Mouse (Mus musculus) heart, embryonic 12.5 days (tissue): ENCODE results near the gene Memo1. TPM values are rescaled to one million over a fixed set of nuclear protein-coding genes. Genes with fewer than 3 reads are reported as not detected.
"Not testable (repeated sequence)": the region's sequence is repeated elsewhere in the genome, so short reads cannot be mapped to it uniquely, and the experiment has no call there.

Experiments used
- ATAC-seq: fragments of 200-750 bp; cut with Nextera tagmentation; 2 replicates; pipeline ENCODE4 v1.8.0; 2017; ENCODE audit warnings: moderate TSS enrichment, moderate library complexity; ENCODE audit not compliant: insufficient number of reproducible peaks, low FRiP score
- H3K27ac ChIP-seq: fragments of 300-500 bp; sonication (generic); 2 replicates; pipeline ENCODE4 v1.5.1; 2016; ENCODE audit warnings: mild to moderate bottlenecking, moderate library complexity; ENCODE audit not compliant: poor library complexity, severe bottlenecking
- H3K27me3 ChIP-seq: fragments of 300-500 bp; sonication (generic); replicated peaks from 2 replicates; pipeline ENCODE4 v1.6.1; 2016; ENCODE audit warnings: mild to moderate bottlenecking, moderate library complexity
- H3K36me3 ChIP-seq: fragments of 300-500 bp; sonication (generic); 2 replicates; pipeline ENCODE4 v1.6.1; 2016; ENCODE audit warnings: mild to moderate bottlenecking, moderate library complexity
- H3K4me1 ChIP-seq: fragments of 300-500 bp; sonication (generic); replicated peaks from 2 replicates; pipeline ENCODE4 v1.6.1; 2016; ENCODE audit warnings: mild to moderate bottlenecking
- H3K4me2 ChIP-seq: fragments of 300-500 bp; sonication (generic); 2 replicates; pipeline ENCODE4 v1.6.1; 2016; ENCODE audit warnings: mild to moderate bottlenecking, moderate library complexity
- H3K4me3 ChIP-seq: fragments of 300-500 bp; sonication (generic); 2 replicates; pipeline ENCODE4 v1.5.1; 2016; ENCODE audit warnings: mild to moderate bottlenecking
- H3K9ac ChIP-seq: fragments of 300-500 bp; sonication (generic); 2 replicates; pipeline ENCODE4 v1.6.1; 2016; ENCODE audit warnings: mild to moderate bottlenecking, moderate library complexity
- H3K9me3 ChIP-seq: fragments of 300-500 bp; sonication (generic); replicated peaks from 2 replicates; pipeline ENCODE4 v1.6.1; 2016; ENCODE audit warnings: mild to moderate bottlenecking, moderate library complexity
- WGBS: fragments of 180-500 bp; shearing (Covaris S2); methylation state at CpG from one replicate; pipeline ENCODE4 v1.1.7; 2016; 5-methylcytosine and 5-hydroxymethylcytosine counted together
- polyA plus RNA-seq: library from polyadenylated mRNA; unstranded; fragments of >200 nt; fragmentation: Nextera tagmentation; extraction: Ambion mirVana; gene quantifications from 2 replicates; pipeline ENCODE4 v1.2.1, GENCODE M21; 2016

Memo1 gene
- polyA plus RNA-seq, 1 experiment from 2014 or later = 66.9 TPM

DNA sequence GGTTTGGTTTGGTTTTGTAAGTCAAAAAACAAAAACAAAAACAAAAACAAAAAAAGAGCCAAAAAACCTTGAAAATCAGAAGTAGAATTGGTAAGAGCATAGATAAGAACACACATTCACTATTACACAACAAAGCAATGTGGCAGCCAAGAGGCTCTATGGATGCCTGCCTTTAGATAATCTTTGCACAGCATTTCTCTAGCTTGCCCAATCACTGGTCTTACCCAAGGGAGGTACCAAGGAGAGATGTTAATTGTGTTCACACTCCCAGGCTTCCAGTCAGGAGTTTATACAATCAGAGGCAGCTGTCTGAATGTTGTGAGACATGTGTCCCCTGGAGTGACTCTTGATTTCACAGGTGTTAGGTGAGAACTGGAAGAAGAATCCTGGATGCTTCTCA lies 114.4 kb downstream of the Memo1 start:
- Histone ChIP-seq H3K4me2 (no peak overlapping the region), H3K9ac (no peak overlapping the region), H3K27ac (no peak overlapping the region), H3K4me1 (no peaks in the 10 kb centered on the region), H3K36me3 (0 out of 2 replicates have a peak, but pooled peaks cover 2% of the 10 kb centered on the region), H3K9me3 (no peaks in the 10 kb centered on the region), H3K4me3 (no peak overlapping the region), H3K27me3 (no peaks in the 10 kb centered on the region)
- no peak for ATAC-seq

DNA sequence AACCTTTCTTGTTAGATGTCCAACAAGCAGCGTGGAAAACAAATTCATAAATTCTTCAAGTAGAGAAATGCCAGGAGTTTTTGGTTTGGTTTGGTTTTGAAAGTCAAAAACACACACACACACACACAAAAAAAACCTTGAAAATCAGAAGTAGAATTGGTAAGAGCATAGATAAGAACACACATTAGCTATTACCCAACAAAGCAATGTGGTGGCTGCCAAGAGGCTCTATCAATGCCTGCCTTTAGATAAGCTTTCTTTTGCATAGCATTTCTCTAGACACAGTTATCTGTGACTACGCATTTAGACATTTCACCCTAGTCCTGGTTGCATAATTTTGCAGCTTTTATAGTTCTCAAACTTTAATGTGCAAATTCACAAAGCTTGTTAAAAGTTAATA lies 115.7 kb downstream of the Memo1 start:
- 71% methylated on average over 2 of the region's 2 CpGs for WGBS
- H3K27ac ChIP-seq, H3K9me3 ChIP-seq, H3K4me2 ChIP-seq, H3K4me3 ChIP-seq, H3K36me3 ChIP-seq, H3K4me1 ChIP-seq, H3K27me3 ChIP-seq, H3K9ac ChIP-seq, ATAC-seq: not testable (repeated sequence)

DNA sequence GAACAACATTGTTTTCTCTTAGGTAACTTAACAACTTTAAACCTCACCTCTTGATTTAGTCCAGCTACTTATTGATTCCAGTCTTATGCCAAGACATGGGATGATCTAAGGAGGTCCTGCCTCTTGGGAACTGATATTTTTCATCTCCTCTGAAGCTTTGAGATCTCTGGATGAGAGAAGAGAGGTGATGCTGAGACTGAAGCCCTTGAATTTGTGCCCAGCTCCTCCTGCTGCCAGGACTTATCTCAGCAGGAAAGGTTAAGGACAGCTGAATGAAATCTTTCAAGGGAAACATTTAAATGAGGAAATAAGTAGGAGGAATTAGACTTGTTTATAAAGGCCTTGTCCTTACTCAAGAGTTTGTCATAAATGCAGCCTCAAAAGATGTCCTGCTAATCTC lies 121.6 kb downstream of the Memo1 start:
- Histone ChIP-seq H3K4me1 (no peaks in the 10 kb centered on the region), H3K27me3 (no peaks in the 10 kb centered on the region), H3K27ac (no peak overlapping the region), H3K4me3 (no peak overlapping the region), H3K9me3 (no peaks in the 10 kb centered on the region), H3K9ac (no peak overlapping the region), H3K36me3 (0 out of 2 replicates have a peak, but pooled peaks cover 3% of the 10 kb centered on the region), H3K4me2 (no peak overlapping the region)
- ATAC-seq = no peak

DNA sequence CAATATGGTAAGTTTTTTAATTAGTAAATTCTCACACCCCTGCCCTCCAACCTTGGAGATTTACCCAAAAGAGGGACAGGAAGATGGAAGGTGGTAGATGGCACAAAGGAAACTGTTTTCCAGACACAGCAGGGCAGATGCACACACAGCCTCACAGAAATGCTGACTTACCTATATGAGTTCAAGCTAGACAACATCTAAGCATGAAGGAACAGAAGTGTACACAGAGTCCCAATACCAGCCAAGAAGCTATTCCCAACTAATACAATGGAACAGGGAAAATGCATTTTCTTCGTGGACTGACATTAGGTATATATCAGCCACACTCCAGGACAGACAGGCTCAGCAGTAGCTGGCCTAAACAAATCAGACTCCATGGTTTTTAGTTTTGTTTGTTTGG lies 122.5 kb downstream of the Memo1 start:
- no peak for ATAC-seq
- H3K4me1 ChIP-seq = no peaks in the 10 kb centered on the region
- H3K27me3 ChIP-seq = no peaks in the 10 kb centered on the region
- 76% methylated on average over 1 of the region's 1 CpGs for WGBS
- H3K9me3 ChIP-seq = no peaks in the 10 kb centered on the region
- H3K36me3 ChIP-seq = 0 out of 2 replicates have a peak, but pooled peaks cover 3% of the 10 kb centered on the region
- no peak overlapping the region for H3K27ac ChIP-seq
- no peak overlapping the region for H3K4me2 ChIP-seq
- H3K4me3 ChIP-seq = no peak overlapping the region
- no peak overlapping the region for H3K9ac ChIP-seq

DNA sequence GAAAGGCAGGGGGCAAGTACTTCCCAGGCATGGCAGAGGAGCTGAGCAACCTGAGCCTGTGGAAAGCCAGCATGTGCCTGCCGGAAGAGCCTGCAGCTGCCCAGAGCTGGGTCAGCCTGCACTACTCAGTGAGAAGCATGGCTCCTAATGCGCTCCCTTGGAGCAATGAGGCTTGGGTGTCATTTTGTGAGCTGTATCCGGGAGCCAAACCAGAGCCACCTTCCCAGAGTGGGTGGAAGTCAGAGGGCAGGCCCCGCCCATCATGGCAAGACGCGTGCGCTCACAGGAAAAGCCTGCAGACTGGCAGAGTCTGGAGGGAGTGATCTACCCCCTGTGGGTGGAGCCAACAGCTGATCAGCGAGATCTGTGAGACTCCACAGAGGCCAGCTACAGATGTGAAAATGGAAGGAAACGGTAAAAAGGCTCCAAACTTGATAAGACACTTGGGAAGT lies 135.9 kb downstream of the Memo1 start:
- Histone ChIP-seq H3K9ac (peak overlapping the region; percentile 62; the same call in 1 of the 2 replicates), H3K4me1 (0 out of 2 replicates have a peak, but pooled peaks cover 2% of the 10 kb centered on the region), H3K4me3 (peak overlapping the region; percentile 45), H3K27me3 (no peaks in the 10 kb centered on the region), H3K4me2 (peak overlapping the region; percentile 79), H3K36me3 (no peaks in the 10 kb centered on the region), H3K9me3 (no peaks in the 10 kb centered on the region), H3K27ac (peak overlapping the region; percentile 51; the same call in 1 of the 2 replicates)
- WGBS = 2% methylated on average over 9 of the region's 9 CpGs
- ATAC-seq = peak; percentile 91

DNA sequence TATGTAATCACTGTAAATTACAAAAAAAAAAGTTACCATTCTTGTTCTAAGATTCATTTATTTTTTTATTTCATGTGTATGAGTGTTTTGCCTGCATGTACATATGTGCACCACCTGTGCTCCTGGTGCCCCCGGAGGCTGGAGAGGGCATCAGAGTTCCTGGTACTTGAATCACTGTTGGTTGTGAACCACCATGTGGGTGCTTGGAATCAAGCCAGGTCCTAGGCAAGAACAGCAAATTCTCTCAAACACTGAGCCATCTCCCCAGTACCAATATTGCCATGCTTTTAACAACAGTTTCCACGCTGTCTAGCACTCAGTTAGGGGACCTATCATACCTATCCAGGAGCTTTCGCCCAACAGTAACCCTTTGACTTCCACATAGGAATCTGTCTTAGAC lies 137.2 kb downstream of the Memo1 start:
- 89% methylated on average over 3 of the region's 3 CpGs for WGBS
- no peak for ATAC-seq
- 0 out of 2 replicates have a peak, but pooled peaks cover 2% of the 10 kb centered on the region for H3K4me1 ChIP-seq

More for the DNA sequence above, 137.2 kb downstream of the Memo1 start:
- H3K36me3 ChIP-seq = no peaks in the 10 kb centered on the region
- H3K9ac ChIP-seq = no peak overlapping the region
- H3K4me3 ChIP-seq = no peak overlapping the region
- no peak overlapping the region for H3K4me2 ChIP-seq
- H3K27me3 ChIP-seq = no peaks in the 10 kb centered on the region
- no peak overlapping the region for H3K27ac ChIP-seq
- H3K9me3 ChIP-seq = no peaks in the 10 kb centered on the region

Other genes starting within 250 kb of the Memo1 start
- not detected in 2 replicates for gene Srd5a2, start 247.6 kb downstream of the Memo1 start, polyA plus RNA-seq
- 202 and 205 TPM in 2 replicates for gene Dpy30, start 28.4 kb upstream of the Memo1 start, polyA plus RNA-seq
- 19.1 and 20.2 TPM in 2 replicates for gene Spast, start 43.5 kb upstream of the Memo1 start, polyA plus RNA-seq
- 22.2 and 27.3 TPM in 2 replicates for gene Slc30a6, start 100.1 kb upstream of the Memo1 start, polyA plus RNA-seq
- 0.14 and 0.15 TPM in 2 replicates for gene Nlrc4, start 163.6 kb upstream of the Memo1 start, polyA plus RNA-seq
- 63.2 and 64.7 TPM in 2 replicates for gene Yipf4, start 194.0 kb upstream of the Memo1 start, polyA plus RNA-seq
- 76.3 and 83.3 TPM in 2 replicates for gene Birc6, start 232.8 kb upstream of the Memo1 start, polyA plus RNA-seq